In genomic region chr4:117349327-117349726, GRCm38 (mm10) we compare ENCODE assay signal across 16 mouse cellular contexts.
"Had no signal": no experiment of that assay in that cellular context is flagged by ENCODE, and none has a peak within 500 bp of the region (broad histone marks: within the 10 kb centered on the region; RNA-seq: fewer than 3 reads in every experiment).

No protein-coding gene starts in this region.

- H3K4me3 ChIP-seq: limb, embryonic 13.5 days; liver, embryonic 15.5 days; stomach, embryonic 15.5 days had no signal

- H3K36me3 ChIP-seq: limb, embryonic 13.5 days; liver, embryonic 15.5 days; stomach, embryonic 15.5 days had no signal

- H3K4me1 ChIP-seq: liver, embryonic 15.5 days; stomach, embryonic 15.5 days had no signal

- ATAC-seq: inflammation-experienced regulatory T-cells, adult 6 months; intestine, postnatal 0 days; lung, postnatal 0 days had no signal

- H3K9ac ChIP-seq: limb, embryonic 13.5 days; liver, embryonic 15.5 days; stomach, embryonic 15.5 days had no signal

- H3K27me3 ChIP-seq: limb, embryonic 13.5 days; liver, embryonic 15.5 days; stomach, embryonic 15.5 days had no signal

- H3K27ac ChIP-seq: liver, embryonic 15.5 days; stomach, embryonic 15.5 days had no signal

- H3K4me2 ChIP-seq: limb, embryonic 13.5 days; liver, embryonic 11.5 days; liver, embryonic 15.5 days; stomach, embryonic 15.5 days had no signal

- DNase-seq: kidney, adult 8-10 months; kidney, postnatal 25 days; layer of hippocampus, adult 9-11 months; left cerebral cortex, postnatal 4 days; lung, adult 2 months; lung, postnatal 36 days; retina, postnatal 1 day; right cerebral cortex, postnatal 14 days; thymus, postnatal 36 days had no signal

- H3K9me3 ChIP-seq: limb, embryonic 13.5 days; liver, embryonic 15.5 days; stomach, embryonic 15.5 days had no signal
